Mouse (Mus musculus) brain, adult 2 months (tissue): ENCODE data around the gene Arhgef1.
"Not testable (repeated sequence)": the region's sequence is repeated elsewhere in the genome, so short reads cannot be mapped to it uniquely, and the experiment has no call there.

ENCODE experiments used
- DNase-seq: peaks from one replicate; pipeline ENCODE4 v3.0.0; 2011; ENCODE audit warnings: low read depth, low spot score

Arhgef1 gene

DNA sequence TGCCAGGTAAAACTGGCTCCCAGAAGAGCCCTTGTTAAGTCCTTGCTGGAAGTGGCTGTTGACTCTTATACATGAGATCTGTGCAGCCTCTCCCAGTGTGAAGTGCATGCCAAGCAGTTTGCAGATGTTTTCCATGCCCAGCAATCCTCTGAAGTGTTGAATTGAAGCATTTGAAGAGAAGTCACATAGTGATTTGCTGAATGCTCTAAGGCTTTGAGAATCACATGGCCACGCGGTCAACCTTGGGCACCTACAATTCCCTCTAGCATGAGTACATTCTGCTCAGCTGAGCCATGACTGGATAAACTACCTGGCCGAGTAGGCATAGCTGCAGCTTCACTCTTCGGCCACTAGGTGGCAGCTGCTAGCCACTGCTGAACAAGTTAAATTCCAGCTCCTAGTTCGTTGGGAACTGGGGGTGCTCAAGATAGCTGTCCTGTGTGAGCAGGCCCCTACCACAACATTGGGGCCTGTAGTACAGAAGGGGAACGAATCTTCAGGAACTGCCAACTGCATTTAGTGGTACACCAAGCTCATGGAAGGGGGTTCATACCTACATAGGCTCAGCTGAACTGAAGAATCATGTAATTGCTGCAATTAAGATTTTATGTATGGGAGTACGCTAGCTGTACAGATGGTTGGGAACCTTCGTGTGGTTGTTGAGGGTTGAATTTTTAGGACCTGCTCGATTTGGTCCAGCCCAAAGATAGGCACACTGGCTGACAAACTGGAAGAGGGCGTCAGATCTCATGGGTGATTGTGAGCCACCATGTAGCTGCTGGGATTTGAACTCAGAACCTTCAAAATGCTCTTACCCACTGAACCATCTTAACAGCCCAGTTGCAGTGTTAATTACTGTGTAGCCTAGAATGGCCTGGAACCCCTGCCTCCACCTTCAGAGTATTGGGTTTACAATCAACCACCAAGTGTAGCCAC is 12.2 kb upstream of the Arhgef1 start:
- DNase-seq, result peak; percentile 91

DNA sequence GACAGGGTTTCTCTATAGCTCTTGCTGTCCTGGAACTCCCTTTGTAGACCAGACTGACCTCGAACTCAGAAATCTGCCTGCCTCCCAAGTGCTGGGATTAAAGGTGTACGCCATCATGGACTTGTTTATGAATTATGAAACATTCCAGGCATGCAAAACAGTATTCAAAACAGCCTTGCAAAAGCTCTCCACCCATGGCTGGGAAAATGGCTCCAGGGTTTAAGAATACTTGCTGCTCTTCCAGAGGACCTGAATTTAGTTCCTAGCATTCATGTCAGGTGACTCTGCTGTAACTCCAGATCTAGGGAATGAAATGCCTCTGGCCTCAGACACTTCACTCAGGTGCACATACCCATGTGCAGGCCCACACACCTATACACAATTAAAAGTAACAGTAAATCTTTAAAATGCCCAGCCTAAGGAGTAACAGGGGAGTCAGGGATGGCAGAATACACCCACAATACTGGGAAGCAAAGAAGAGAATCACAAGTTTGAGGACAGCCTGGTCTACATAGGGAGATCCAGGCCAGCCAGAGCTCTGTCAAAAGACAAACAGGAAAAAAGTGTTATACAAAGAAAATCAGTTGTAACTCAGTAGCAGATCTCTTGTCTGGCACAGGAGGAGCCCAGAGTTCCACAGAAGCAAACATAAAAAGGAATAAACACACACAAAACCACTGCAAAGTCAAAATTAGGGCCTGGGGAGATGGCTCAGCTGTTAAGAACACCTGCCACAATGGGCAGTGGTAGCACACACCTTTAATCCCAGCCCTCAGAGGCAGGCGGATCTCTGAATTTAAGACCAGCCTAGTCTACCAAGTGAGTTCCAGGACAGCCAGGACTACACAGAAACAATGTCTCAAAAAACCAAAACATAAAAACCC is 11.2 kb upstream of the Arhgef1 start:
- DNase-seq, result no peak

DNA sequence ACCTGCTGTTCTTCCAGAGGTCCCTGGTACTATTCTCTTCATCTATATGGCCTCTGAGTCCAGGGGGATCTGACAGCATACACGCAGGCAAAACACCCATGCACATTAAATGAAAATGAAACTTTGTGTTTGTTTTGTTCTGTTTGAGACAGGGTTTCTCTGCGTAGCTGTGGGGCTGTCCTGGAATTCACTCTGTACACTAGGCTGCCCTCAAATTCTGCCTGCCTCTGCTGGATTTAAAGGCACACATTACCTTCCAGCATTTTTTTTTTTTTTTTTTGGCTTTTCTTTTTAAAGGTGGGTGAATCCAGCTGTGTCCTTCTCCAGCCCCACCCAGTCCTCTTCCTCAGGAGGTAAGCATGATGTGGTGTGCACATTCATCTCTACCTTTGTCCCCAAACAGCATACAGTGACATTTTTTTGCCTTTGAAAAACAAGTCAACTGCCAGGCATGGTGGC is 10.6 kb upstream of the Arhgef1 start:
- no peak for DNase-seq

DNA sequence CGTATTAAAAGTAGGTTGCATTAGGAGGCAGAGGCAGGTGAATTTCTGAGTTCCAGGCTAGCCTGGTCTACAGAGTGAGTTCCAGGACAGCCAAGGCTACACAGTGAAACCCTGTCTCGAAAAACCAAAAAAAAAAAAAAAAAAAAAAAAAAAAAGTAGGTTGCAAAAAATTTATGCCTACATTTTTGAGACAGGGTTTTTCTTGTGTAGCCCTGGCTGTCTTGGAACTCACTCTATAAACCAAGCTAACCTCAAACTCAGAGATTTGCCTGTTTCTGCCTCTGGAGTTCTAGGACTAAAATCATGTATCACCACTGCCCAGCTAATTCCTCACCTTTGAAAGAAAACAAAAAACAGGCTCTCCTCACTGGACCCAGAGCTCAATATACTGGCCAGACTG is 7.0 kb upstream of the Arhgef1 start:
- not testable (repeated sequence) for DNase-seq

DNA sequence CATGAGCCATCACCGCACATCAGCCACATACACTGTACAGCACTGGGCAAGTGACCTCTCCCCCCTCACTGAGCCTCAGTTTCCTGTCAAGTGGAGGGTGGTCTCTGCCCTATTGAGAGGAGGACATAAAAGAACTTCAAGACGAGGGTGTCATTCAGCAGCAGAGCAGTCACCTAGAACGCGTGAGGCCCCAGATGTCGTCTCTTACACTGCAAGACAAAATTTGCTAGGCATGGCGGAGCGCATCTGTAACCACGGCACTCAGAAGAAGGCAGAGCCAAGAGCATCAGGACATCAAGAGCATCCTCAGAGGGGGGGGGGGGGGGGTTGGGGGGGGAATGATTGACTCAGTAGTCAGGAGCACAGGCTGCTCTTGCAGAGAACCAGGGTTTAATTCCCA is 6.4 kb upstream of the Arhgef1 start:
- no peak for DNase-seq

DNA sequence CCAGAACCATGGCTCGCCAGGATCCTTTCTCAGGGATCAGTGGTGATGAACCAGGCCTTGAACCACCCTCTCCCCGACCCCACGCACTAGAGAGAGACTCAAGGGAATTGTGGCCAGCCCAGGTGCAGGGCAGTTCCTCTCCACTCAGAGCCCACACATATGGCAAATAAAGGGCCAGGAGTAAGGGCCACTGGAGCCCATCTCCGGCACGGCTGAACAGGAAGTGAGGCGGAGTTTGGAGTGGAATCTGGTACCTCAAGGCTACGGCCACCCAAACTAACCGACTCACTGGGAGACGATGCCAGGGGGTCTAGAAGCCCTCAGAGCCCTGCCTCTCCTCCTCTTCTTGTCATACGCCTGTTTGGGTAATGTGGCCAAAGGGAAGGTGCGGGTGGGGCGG is 5.5 kb upstream of the Arhgef1 start, which contains the start of gene Cd79a:
Gene Cd79a, plus strand, starts transcription at position 158 of the 400 bp plus-strand sequence.
- no peak for DNase-seq

DNA sequence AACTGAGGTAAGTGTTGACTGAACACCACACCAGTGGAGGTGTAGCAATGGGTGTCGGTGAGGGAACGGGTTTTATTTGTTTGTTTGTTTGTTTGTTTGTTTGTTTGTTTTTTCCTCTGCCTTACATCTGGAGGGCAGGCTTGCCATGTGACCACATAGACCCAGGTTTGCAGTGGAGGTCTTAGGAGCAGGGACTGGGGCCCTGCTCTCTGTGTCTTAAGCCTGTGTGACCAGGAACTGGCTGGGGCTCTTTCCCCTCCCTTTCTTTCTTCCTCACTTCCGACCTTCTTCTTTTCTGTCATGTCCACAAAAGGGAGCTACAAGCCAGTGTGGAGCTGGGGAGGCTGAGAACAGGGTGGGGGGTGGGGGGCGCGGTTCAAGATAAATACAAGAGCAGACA is 4.8 kb upstream of the Arhgef1 start:
- DNase-seq, result no peak

DNA sequence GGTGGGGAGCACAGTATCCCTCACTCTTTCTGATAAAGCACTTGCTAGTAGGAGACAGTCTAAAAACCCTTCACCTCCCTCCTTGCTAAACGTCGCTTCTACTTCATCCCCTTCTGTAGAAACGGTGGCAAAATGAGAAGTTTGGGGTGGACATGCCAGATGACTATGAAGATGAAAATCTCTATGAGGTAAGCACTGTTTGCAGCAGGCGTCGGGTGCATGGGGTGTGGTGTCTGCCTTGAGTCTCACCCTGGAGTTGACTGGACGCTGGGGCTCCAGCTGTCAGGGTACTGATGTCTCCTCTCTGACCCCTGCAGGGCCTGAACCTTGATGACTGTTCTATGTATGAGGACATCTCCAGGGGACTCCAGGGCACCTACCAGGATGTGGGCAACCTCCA is 1.6 kb upstream of the Arhgef1 start:
- no peak for DNase-seq

DNA sequence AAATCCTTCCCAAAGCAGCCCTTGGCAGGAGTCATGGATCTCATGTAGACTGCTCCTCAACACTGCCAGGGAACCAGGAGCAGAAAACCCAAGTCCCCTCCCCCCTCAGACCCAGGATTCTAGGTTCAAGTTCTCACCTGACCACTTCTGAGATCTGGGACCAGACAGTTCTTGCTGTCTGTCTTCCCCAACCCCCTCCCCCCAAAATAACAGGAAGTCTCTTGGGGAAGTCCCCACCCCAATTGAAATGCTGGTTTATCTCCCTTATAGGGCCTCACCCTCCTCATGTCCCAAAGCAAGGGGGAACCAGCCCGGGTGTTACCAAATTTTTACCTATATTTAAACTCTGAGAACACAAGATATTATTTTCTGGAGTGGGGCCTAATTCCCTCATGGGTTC is 870 bp upstream of the Arhgef1 start:
- DNase-seq, result no peak

DNA sequence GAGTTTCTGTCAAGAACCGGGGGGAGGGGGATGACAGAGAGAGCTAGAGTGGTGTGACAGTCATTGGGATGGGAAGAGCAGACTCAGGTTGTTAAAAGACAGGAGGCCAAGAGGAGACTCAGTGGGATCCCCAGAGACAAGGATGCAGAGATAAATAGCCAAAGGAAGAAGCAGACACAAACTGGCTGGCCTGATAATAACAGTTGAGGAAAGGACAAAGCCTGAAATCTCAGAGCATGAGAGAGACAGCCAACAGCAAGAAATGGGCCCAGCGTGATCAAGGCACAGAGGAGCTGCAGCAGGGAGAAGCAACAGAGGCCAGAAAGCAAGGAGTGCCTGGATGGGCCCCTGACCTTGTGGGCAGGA is 465 bp upstream of the Arhgef1 start:
- no peak for DNase-seq

DNA sequence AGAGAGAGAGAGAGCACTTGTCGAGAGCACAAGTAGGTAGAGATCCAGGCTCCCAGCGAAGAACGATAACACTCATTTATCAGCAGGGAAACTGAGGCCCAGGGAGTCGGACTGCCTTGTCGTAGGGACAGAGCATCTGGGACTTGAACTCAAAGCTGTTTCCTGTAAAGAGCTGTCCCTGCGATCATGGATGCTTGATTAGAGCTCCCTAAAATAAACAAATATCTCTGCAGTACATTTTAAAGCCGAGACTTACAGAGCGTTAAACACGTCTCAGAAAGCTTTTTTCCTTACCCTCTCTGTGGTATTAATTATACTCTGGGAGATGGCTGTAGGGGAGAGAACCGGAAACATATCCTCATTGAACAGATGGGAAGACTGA is 723 bp downstream of the Arhgef1 start:
- no peak for DNase-seq

DNA sequence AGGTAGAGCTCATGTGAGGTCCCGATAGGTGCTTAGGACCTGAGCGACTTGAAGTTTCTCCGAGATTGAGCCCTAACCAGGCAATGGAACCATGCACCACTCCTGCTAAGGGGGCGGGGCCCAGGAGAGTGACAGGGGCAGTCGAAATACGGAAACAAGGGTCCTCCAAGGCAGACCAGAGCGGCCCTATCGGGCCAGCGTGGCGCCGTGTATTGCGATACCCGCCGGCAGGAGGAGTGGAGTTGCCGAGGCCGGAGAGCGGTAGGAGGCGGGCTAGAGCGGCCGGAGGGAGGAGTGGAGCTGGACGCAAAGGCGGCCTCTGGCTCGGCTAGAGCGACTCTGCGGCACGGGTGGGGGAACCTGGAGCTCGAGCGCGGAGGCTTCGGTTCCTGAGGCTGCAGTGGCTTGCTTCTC is 1.4 kb downstream of the Arhgef1 start:
- DNase-seq, result peak; percentile 100

DNA sequence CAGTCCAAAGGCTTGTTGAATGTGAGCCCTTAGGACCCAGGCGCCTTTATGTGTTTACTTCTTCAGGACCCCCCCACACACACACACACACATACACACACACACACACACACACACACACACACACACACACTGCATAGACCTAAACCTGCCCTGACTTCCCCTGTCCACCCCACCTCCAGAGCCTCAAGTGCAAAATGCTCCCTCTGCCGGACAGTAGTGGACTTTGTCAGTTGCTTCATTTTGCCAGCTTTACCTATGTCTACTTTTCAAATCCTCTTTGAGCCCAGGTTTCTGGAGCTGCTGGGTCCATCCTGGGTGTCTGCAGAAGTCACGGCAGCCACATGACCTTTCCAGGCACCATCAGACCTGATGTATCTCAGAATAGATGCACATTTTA is 2.2 kb downstream of the Arhgef1 start:
- peak; percentile 88 for DNase-seq

DNA sequence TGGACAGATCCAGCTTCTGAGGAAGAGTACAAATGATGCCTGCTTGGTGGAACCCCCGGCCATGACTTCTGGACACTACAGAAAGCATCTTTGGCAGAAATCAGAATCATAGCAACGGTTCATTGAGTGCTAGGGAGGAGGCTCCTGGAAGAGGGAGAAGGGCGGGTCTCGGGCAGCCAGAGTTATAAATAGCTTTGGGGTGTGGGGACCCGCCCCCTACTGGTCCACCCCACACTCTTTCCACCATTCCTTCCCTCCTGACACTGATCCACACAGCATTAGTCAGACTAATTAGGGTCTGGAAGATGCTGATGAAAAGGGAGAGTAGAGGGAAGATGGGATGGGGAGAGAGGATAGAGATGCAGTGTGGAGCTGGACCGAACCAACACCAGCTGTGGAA is 3.8 kb downstream of the Arhgef1 start:
- peak; percentile 37 for DNase-seq

DNA sequence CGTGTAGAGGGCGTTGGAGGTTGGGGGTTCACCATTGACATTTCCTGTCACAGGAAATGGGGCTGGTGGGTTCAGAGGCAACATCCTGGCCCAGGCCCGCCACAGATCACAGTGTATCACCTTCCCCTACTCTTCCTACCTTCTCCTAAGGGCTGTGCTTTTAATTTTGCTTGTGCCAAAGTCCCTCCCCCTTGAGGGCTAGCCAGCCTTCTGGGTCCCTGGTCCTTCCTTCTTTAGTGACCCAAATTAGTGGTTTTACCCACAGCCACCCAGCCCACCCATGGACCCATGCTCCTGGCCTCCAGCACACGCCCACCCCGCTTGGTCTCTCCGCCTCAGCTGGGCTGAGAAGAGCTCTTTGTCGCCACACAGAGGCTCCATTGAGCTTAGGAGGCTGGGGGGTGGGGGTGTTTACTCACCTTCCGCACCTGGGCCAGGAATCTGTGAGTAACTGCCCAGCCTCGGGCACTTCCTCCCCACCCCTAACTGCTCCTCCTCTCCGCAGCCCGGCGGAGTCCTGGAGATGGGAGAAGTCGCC is 4.6 kb downstream of the Arhgef1 start:
- no peak for DNase-seq

DNA sequence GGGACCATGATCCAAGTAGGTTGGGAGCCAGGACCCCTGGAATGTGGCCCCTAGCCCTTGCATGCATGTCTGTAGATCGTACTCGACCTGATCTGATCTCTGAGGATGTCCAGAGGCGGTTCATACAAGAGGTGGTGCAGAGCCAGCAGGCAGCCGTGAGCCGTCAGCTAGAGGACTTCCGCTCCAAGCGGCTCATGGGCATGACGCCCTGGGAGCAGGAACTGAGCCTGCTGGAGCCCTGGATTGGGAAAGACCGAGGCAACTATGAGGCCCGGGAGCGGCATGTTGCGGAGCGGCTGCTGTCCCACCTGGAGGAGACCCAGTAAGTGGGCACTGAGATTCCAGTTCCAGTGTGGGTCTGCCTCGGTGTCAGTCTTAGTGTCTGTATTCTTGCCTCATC is 9.8 kb downstream of the Arhgef1 start:
- DNase-seq, result no peak

DNA sequence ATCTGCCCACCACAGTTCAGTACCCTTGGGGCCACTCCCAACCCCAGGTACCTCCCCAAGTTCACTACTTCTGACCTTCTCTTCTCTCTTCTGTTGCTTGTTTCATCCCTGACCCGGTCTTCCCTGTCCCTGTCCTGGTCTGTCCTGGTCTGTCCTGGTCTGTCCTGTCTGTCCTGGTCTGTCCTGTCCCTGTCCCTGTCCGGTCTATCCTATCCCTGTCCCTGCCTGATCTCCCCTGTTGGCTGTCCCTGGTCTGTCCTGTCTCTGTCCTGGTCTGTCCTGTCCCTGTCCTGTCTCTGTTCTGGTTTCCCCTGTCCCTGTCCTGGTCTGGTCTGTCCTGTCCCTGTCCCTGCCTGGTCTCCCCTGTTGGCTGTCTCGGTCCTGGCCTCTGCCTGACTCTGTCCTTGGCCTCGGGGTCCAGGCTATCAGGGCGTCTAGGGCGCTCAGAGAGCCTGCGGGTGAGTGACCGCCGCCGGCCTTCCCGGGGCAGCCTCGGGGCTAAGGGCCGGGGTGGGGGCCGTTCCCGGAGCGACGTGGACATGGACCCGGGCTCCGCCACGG is 16.1 kb downstream of the Arhgef1 start:
- no peak for DNase-seq

DNA sequence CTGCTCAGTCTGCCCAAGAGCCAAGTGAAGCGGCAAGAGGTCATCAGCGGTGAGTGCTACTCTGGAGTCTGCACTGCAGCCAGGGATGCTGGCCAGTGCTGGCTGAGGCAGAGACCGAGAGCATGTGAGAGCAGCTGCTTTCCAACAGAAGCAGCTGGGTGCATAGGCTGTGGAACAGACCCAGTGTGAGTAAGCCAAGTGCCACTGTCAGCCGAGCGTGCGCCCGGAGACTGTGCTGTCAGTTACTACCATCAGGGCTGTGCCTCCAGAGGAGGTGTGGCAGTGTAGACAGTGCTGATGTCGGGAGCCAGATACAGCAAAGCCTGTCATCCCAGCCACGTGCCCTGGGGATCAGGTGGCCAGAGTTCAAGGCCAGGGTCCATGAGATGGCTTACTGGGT is 17.0 kb downstream of the Arhgef1 start:
- DNase-seq, result peak; percentile 73

DNA sequence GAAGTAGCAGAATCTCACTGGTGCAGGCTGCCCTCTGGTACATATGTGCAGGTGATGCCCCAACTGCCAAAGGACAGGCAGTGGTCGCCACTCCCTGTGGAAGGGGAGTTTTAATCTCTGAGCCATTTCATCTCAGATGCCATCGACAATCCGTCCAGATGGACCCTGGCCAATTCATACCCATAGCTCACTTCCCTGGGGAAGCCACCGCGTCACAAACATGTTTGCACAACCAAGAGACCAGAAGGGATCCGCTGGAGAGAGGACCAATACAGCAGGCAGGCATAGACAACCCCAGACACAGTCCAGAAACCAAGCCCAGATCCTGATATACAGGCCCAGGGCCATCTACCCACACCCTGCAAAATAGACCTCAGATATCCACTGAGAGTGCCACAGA is 27.8 kb downstream of the Arhgef1 start:
- no peak for DNase-seq

DNA sequence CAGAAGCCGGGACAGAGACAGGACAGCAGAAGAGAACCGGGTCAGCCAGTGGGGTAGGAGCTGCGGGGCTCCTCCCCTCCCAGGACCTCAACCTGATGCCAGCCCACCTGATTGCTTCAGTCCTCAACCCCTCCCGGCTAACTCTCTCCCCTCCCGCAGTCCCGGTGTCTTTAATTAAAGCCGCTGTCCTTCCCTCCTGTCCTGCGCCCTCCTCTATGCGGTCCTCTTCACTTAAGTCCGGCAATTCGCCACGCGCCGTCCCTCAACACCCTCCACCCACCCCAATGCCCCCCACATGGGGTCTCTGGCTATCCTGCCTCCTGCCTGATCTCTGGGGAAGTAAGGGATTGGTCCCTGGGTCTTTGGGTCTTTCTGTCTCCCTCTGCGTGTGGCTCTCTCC is 28.9 kb downstream of the Arhgef1 start:
- DNase-seq, result no peak

DNA sequence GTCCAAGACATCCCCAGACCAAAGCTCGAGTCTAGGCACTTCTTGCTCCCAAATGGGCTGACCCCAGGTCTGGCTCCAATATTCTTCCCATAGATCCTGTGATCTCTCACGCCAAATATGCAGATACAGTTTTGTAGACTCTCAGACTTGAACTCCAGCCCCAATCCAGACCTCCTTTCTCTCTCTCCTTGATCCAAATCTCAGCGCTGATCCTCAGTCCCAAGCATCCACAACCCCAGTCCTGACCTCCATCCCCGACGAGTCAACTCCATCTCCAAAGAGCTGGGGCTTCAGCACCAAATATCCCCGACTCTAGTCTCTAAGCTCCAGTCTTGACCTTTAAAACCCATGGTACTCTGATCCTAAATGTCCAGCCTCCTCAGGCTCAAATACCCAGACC is 40.9 kb downstream of the Arhgef1 start:
- no peak for DNase-seq
